Mouse (Mus musculus): Measurements from ENCODE around the gene Lsg1. TPM values are rescaled to one million over a fixed set of nuclear protein-coding genes. Genes with fewer than 3 reads are reported as not detected.

Gene Lsg1
- 32.1 and 39.6 TPM in 2 replicates for total RNA-seq (2021)
- long read RNA-seq, transcript Lsg1-201 (14 exons, 3,180 nt) = major isoform, 30 of 40 reads
- long read RNA-seq, partial matches to known transcripts = 6 of 40 reads
- long read RNA-seq, other reads (novel, unspliced or antisense) = 3 of 40 reads

GRCm38 (mm10) chr16:30587494-30588327, at the start of gene Lsg1:
Gene Lsg1 (minus strand): TSS chr16:30587592.
- peak; percentile 78 for DNase-seq

GRCm38 (mm10) chr16:30633906-30634746, 46.7 kb upstream of the Lsg1 start:
- no peak for DNase-seq

- DNase-seq = no peak
Observed at GRCm38 (mm10) chr16:30629509-30629908, 42.1 kb upstream of the Lsg1 start.

GRCm38 (mm10) chr16:30628401-30628800, 41.0 kb upstream of the Lsg1 start:
- no peak for DNase-seq

- no peak for DNase-seq
Observed at GRCm38 (mm10) chr16:30627586-30628337, 40.4 kb upstream of the Lsg1 start.

- no peak for DNase-seq
Observed at GRCm38 (mm10) chr16:30624640-30625039, 37.2 kb upstream of the Lsg1 start.

GRCm38 (mm10) chr16:30623645-30624044, 36.3 kb upstream of the Lsg1 start:
- no peak for DNase-seq

- DNase-seq = no peak
Observed at GRCm38 (mm10) chr16:30616281-30616680, 28.9 kb upstream of the Lsg1 start.

GRCm38 (mm10) chr16:30614705-30615317, 27.4 kb upstream of the Lsg1 start:
- DNase-seq = no peak

- DNase-seq = no peak
Observed at GRCm38 (mm10) chr16:30614122-30614521, 26.7 kb upstream of the Lsg1 start.

- DNase-seq = no peak
Observed at GRCm38 (mm10) chr16:30613122-30613521, 25.7 kb upstream of the Lsg1 start.

GRCm38 (mm10) chr16:30611331-30611730, 23.9 kb upstream of the Lsg1 start:
- DNase-seq = no peak

- no peak for DNase-seq
Observed at GRCm38 (mm10) chr16:30607868-30608267, 20.5 kb upstream of the Lsg1 start.

GRCm38 (mm10) chr16:30605528-30605927, 18.1 kb upstream of the Lsg1 start:
- no peak for DNase-seq

GRCm38 (mm10) chr16:30604807-30605137, 17.4 kb upstream of the Lsg1 start:
- DNase-seq = no peak

GRCm38 (mm10) chr16:30604061-30604806, 16.8 kb upstream of the Lsg1 start:
- no peak for DNase-seq

GRCm38 (mm10) chr16:30603531-30603842, 16.1 kb upstream of the Lsg1 start:
- no peak for DNase-seq

- DNase-seq = no peak
Observed at GRCm38 (mm10) chr16:30602684-30603530, 15.5 kb upstream of the Lsg1 start.

- peak; percentile 43 for DNase-seq
Observed at GRCm38 (mm10) chr16:30601946-30602345, 14.6 kb upstream of the Lsg1 start.

Measured in adrenal gland, postnatal 25 days (tissue).